Mouse (Mus musculus) left cerebral cortex, postnatal 4 days (tissue): Measurements from ENCODE around the gene Sprr1b. TPM values are rescaled to one million over a fixed set of nuclear protein-coding genes. Genes with fewer than 3 reads are reported as not detected.
"Not testable (repeated sequence)": the region's sequence is repeated elsewhere in the genome, so short reads cannot be mapped to it uniquely, and the experiment has no call there.

ENCODE experiments used
- DNase-seq: peaks from one replicate; pipeline ENCODE4 v3.0.0-alpha.2; 2022
- intact Hi-C: fragments of 180-260 bp; cut with DNase I; formaldehyde crosslinking; loops from one replicate; pipeline ENCODE4 v1.15.1; 2025
- total RNA-seq, 2 experiments: library from RNA; stranded (reverse); gene quantifications; 2 replicates each; pipeline ENCODE4 v1.2.3; 2021

The Sprr1b gene
- not detected for total RNA-seq

DNA sequence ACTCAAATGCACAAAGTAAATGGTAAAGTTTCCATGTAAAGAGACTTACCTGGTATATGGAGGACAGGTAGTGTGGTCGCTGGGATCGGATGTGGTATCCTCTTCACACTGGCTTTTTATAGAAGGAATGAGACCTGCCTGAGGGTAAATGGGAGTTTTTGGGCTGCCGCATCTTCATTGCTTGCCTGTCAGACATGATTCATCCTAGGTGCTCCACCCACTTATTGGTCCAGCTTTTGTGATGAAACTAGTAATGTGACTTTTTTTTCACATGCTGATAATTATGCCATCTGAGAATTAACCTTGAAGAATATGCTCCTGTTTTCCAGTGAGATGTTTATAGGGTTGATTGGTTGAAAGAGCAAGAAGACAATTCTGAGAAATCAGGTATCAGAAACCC lies at the start of gene Sprr1b:
Sprr1b (minus strand) TSS at position 101 of the 400 bp plus-strand sequence.
- intact Hi-C loops = no loop called here
- no peak for DNase-seq

GRCm38 (mm10) chr3:92486307-92486706 lies 47.7 kb upstream of the Sprr1b start:
- intact Hi-C loops = no loop called here
- no peak for DNase-seq

GRCm38 (mm10) chr3:92485863-92486262 lies 47.3 kb upstream of the Sprr1b start, which contains the start of gene Sprr1a:
TSS of gene Sprr1a (minus strand) at chr3:92485895.
- intact Hi-C loops = no loop called here
- no peak for DNase-seq

DNA sequence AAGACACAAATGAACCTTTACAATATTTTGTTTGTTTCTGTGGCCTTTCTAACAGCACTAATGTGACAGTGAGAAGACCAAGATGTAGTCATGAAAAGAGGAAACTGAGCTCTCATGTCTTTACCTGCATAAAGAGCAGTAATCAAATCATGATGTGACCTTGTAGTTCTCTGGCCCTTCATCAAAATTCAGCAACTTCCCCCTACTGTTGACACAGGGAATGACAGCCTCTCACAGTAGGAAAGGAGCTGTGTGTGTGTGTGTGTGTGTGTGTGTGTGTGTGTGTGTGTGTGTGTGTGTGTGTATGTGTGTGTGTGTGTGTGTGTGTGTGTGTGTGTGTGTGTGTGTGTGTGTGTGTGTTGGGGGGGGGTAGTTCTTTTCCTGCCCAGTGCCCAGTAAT lies 42.7 kb upstream of the Sprr1b start:
- DNase-seq, intact Hi-C loops: not testable (repeated sequence)

- intact Hi-C loops = no loop called here
- no peak for DNase-seq
Measured at GRCm38 (mm10) chr3:92470111-92470510, 31.5 kb upstream of the Sprr1b start.

DNA sequence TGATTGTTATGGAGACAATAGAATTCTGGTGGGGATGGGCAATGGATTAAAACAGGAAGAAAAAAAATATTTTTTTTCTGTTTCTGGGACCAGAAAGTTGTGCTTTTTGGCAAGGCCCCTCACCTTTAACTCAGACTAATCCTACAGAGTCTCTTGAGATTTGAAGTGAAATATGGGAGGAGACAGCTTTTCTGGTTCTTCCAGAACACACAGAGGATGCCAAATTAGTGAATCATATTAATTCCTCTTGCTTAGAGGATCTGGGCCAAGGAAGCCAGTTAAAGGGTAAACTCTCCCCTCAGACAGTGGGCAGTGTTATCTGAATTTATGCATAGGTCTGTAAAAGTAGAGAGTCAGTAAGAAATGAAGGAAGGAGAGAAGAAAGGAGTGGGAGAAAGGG lies 28.8 kb upstream of the Sprr1b start:
- intact Hi-C loops = no loop called here
- no peak for DNase-seq

GRCm38 (mm10) chr3:92466576-92466975 lies 28.0 kb upstream of the Sprr1b start:
- DNase-seq = no peak
- intact Hi-C loops = no loop called here

GRCm38 (mm10) chr3:92458620-92459019 lies 20.0 kb upstream of the Sprr1b start, which contains the start of gene Sprr3:
TSS of gene Sprr3 (minus strand) at chr3:92458720.
- intact Hi-C loops = no loop called here
- no peak for DNase-seq

- no peak for DNase-seq
- intact Hi-C loops = no loop called here
Measured at GRCm38 (mm10) chr3:92455151-92455550, 16.6 kb upstream of the Sprr1b start.

GRCm38 (mm10) chr3:92440177-92440576 lies 1.6 kb upstream of the Sprr1b start:
- intact Hi-C loops = no loop called here

DNA sequence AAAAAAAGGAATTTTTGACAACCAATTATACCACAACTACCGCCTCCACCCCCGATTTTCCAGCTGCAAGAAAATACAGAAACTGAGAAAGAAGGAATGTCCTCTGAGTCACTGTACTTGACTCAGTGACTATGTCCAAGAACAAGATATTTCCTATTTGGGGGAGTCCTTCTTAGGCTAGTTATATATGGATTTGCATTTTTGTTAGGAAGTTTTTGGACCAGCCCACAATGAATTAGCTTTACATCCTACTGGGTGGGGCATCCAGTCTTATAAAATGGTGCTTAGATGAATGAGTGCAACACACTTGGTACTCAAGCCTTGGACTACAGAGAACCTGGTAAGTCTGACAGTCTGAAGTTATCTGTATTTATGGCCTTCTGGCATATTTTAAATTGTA lies 6.3 kb downstream of the Sprr1b start, which contains the start of gene Sprr2k:
Sprr2k (plus strand) TSS at position 301 of the 400 bp plus-strand sequence.
- no peak for DNase-seq
- intact Hi-C loops = no loop called here

More at GRCm38 (mm10) chr3:92440177-92440576, 1.6 kb upstream of the Sprr1b start:
- no peak for DNase-seq

DNA sequence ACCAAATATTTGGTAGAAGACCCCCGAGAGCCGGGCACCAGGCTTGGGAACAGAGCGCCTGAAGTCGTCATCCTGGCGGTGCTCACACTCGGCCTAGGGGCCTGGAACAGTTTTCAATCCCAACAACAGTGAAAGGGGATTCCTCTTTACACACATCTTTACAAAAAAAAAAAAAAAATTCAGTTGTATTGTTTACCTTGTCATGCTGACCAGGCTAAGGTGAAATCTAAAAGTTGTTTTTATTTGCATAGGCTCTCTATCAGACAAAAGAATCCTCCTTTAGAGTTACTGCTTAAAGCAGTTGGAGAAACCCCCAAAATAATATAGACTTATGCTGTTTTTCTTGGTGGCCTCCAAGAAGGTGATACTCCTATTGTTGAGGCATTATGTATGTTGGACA lies 9.3 kb downstream of the Sprr1b start, which contains the start of gene Gm9774:
Gm9774 (minus strand) TSS at position 101 of the 400 bp plus-strand sequence.
- intact Hi-C loops = no loop called here

GRCm38 (mm10) chr3:92417782-92418181 lies 20.8 kb downstream of the Sprr1b start, which contains the start of gene Sprr2j-ps:
TSS of gene Sprr2j-ps (plus strand) at chr3:92418082.
- intact Hi-C loops = no loop called here
- no peak for DNase-seq

More for the DNA sequence above, 9.3 kb downstream of the Sprr1b start, which contains the start of gene Gm9774:
- no peak for DNase-seq

DNA sequence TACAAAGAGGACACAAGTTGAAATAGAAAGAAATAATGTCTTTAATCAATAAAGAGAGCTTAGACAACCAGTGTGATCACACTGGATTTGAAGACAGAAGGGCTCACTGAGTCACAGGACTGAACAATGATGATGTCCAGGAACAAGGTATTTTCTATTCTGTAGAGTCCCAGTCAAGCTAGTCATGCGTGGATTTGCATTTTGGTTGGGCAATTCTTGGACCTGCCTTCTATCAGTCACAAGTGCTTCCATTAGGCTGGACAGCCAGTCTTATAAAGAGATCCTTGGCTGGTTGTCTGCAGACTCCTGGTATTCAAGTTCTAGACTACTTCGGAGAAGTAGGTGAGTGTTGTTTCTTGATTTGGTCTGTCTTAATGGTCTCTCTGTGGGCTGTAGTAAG lies 30.9 kb downstream of the Sprr1b start, which contains the start of gene Sprr2i:
Sprr2i (plus strand) TSS at position 301 of the 400 bp plus-strand sequence.
- DNase-seq = no peak
- intact Hi-C loops = no loop called here

GRCm38 (mm10) chr3:92394301-92394700 lies 44.3 kb downstream of the Sprr1b start:
- no peak for DNase-seq
- intact Hi-C loops = no loop called here

Other genes with a start within 250 kb of the Sprr1b start
- gene Sprr2a1, start 223.0 kb downstream of the Sprr1b start, total RNA-seq = not detected
- gene Sprr2a2, start 222.9 kb downstream of the Sprr1b start, total RNA-seq = not detected
- not detected for gene Sprr2a3, start 153.4 kb downstream of the Sprr1b start, total RNA-seq
- not detected for gene Sprr2b, start 122.2 kb downstream of the Sprr1b start, total RNA-seq
- not detected for gene Sprr2d, start 99.6 kb downstream of the Sprr1b start, total RNA-seq
- not detected for gene Sprr2e, start 86.6 kb downstream of the Sprr1b start, total RNA-seq
- not detected for gene Sprr2f, start 73.6 kb downstream of the Sprr1b start, total RNA-seq
- gene Sprr2h, start 53.1 kb downstream of the Sprr1b start, total RNA-seq = not detected
- gene Sprr2i, start 30.8 kb downstream of the Sprr1b start, total RNA-seq = not detected
- gene Sprr2j-ps, start 20.7 kb downstream of the Sprr1b start, total RNA-seq = not detected
- 1 to 10 TPM; 2.9 to 3.4 TPM for gene Gm9774, start 9.4 kb downstream of the Sprr1b start, total RNA-seq
- not detected for gene Sprr2k, start 6.2 kb downstream of the Sprr1b start, total RNA-seq
- not detected for gene Sprr3, start 19.9 kb upstream of the Sprr1b start, total RNA-seq
- gene Sprr1a, start 47.1 kb upstream of the Sprr1b start, total RNA-seq = not detected
- gene Sprr4, start 61.7 kb upstream of the Sprr1b start, total RNA-seq = not detected
- not detected for gene 2310046K23Rik, start 95.7 kb upstream of the Sprr1b start, total RNA-seq
- gene Ivl, start 134.9 kb upstream of the Sprr1b start, total RNA-seq = not detected
- gene Smcp, start 150.2 kb upstream of the Sprr1b start, total RNA-seq = not detected
- not detected for gene 2210017I01Rik, start 168.7 kb upstream of the Sprr1b start, total RNA-seq
- gene Lce6a, start 182.9 kb upstream of the Sprr1b start, total RNA-seq = not detected
- not detected for gene Lce1a1, start 209.5 kb upstream of the Sprr1b start, total RNA-seq
- not detected for gene Lce1b, start 218.1 kb upstream of the Sprr1b start, total RNA-seq
- not detected for gene Lce1a2, start 231.5 kb upstream of the Sprr1b start, total RNA-seq
- not detected for gene Lce1c, start 240.5 kb upstream of the Sprr1b start, total RNA-seq
- gene Lce1d, start 248.4 kb upstream of the Sprr1b start, total RNA-seq = not detected